Mouse (Mus musculus): Measurements from ENCODE around the gene Ing3. TPM values are rescaled to one million over a fixed set of nuclear protein-coding genes. Genes with fewer than 3 reads are reported as not detected.

Gene Ing3
- polyA plus RNA-seq, 1 experiment from 2014 or later, result 49.3 TPM

DNA sequence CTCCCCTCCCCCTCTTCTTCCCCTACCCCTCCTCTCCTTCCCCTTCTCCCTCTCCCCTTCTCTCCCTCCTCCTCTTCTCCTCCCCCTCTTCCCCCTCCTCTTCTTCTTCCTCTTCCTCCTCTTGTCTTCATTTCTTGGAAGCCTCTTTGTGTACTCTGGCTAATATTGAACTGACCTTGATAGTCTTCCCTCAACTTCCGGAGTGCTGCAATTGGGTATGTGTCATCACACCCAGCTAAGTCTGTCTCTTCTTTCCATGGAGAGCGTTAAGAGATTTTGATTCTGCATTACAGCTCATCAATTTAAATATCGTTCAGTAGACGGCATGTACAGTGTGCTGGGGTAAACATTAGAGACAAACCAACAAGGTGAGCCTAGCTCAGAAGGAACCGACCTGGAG lies 62.7 kb downstream of the Ing3 start:
- Histone ChIP-seq H3K27me3 (no peaks in the 10 kb centered on the region), H3K4me2 (no peak overlapping the region), H3K36me3 (peaks cover 6% of the 10 kb centered on the region; the same call in 1 of the 2 replicates), H3K4me3 (no peak overlapping the region), H3K4me1 (peaks cover 6% of the 10 kb centered on the region; the same call in 1 of the 2 replicates), H3K9me3 (no peaks in the 10 kb centered on the region), H3K27ac (no peak overlapping the region), H3K9ac (no peak overlapping the region)
- 69% methylated on average over 5 of the region's 5 CpGs for WGBS
- ATAC-seq (ENCODE audit: insufficient number of reproducible peaks, low FRiP score, low TSS enrichment, low read depth), result no peak

- Histone ChIP-seq H3K9me3 (no peaks in the 10 kb centered on the region), H3K27ac (no peak overlapping the region), H3K4me3 (no peak overlapping the region), H3K36me3 (peaks cover 6% of the 10 kb centered on the region; the same call in 1 of the 2 replicates), H3K4me1 (peaks cover 6% of the 10 kb centered on the region; the same call in 1 of the 2 replicates), H3K27me3 (no peaks in the 10 kb centered on the region), H3K4me2 (no peak overlapping the region), H3K9ac (no peak overlapping the region)
- 69% methylated on average over 5 of the region's 5 CpGs for WGBS
- ATAC-seq (ENCODE audit: insufficient number of reproducible peaks, low FRiP score, low TSS enrichment, low read depth), result no peak
Measured at GRCm38 (mm10) chr6:22012501-22012900, 63.1 kb downstream of the Ing3 start.

DNA sequence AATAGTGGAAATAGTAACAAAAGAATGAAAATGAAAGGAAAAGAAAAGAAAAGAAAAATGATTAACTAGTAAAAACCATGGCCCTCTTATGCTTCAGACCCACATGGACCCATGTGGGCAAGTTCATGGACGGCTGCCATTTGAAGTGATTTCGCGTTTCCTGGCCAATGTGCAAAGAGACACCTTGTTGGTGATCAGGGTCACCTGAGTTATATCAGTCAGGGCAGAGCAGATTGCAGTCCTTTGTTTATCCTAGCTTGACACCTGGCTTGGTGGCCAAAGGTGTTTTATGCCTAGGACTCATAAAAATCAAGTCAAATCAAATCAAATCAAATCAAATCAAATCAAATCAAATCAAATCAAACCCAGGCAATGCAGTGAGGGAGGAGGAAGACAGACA lies 64.0 kb downstream of the Ing3 start:
- Histone ChIP-seq H3K9ac (no peak overlapping the region), H3K4me1 (peaks cover 2% of the 10 kb centered on the region; the same call in 1 of the 2 replicates), H3K27ac (no peak overlapping the region), H3K4me3 (no peak overlapping the region), H3K9me3 (no peaks in the 10 kb centered on the region), H3K27me3 (no peaks in the 10 kb centered on the region), H3K4me2 (no peak overlapping the region), H3K36me3 (peaks cover 6% of the 10 kb centered on the region; the same call in 1 of the 2 replicates)
- no peak for ATAC-seq (ENCODE audit: insufficient number of reproducible peaks, low FRiP score, low TSS enrichment, low read depth)
- 90% methylated on average over 3 of the region's 3 CpGs for WGBS

DNA sequence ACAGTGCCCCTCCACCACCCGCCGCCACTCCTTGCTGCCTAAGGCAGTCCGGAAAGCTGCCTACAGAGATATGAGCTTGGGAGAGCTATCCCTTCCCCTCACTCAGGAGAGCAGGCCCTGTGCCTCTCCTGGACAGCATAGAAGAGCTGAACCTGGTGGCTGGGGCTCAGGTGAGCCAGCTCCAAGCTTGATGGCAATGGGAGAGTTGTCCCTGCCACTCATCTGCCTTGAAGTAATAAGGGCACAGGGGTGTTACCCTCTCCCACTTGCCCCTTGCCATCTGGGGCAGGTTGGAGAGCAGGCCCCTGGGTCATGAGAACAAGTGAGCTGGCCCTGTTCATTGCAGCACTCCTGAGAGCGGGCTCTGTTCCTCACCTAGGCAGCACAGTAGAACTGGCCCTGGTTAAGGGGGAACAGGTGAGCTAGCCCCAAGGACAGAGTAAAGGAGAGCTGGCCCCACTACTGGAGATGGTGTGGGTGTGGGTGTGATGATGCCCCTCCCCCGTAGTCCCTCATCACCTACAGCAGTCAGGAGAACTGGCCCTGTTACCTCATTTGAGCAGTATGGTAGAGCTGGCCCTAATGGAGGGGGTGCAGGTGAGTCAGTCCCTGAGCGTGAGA lies 65.0 kb downstream of the Ing3 start:
- H3K9me3 ChIP-seq, result no peaks in the 10 kb centered on the region
- 90% methylated on average over 6 of the region's 6 CpGs for WGBS
- no peaks in the 10 kb centered on the region for H3K27me3 ChIP-seq
- 0 out of 2 replicates have a peak, but pooled peaks have one; percentile 35 for ATAC-seq (ENCODE audit: insufficient number of reproducible peaks, low FRiP score, low TSS enrichment, low read depth)
- no peak overlapping the region for H3K4me3 ChIP-seq
- no peak overlapping the region for H3K27ac ChIP-seq
- 0 out of 2 replicates have a peak, but pooled peaks cover 3% of the 10 kb centered on the region for H3K36me3 ChIP-seq
- H3K4me2 ChIP-seq, result no peak overlapping the region
- H3K9ac ChIP-seq, result no peak overlapping the region
- H3K4me1 ChIP-seq, result peaks cover 8% of the 10 kb centered on the region

- ATAC-seq (ENCODE audit: insufficient number of reproducible peaks, low FRiP score, low TSS enrichment, low read depth), result no peak
- H3K27me3 ChIP-seq, result no peaks in the 10 kb centered on the region
- H3K4me2 ChIP-seq, result no peak overlapping the region
- 58% methylated on average over 7 of the region's 7 CpGs for WGBS
- 0 out of 2 replicates have a peak, but pooled peaks cover 3% of the 10 kb centered on the region for H3K36me3 ChIP-seq
- H3K4me3 ChIP-seq, result no peak overlapping the region
- no peak overlapping the region for H3K27ac ChIP-seq
- H3K4me1 ChIP-seq, result peaks cover 13% of the 10 kb centered on the region
- H3K9ac ChIP-seq, result no peak overlapping the region
- H3K9me3 ChIP-seq, result no peaks in the 10 kb centered on the region
Measured at GRCm38 (mm10) chr6:22017631-22018030, 68.3 kb downstream of the Ing3 start.

GRCm38 (mm10) chr6:22018768-22019445 lies 69.5 kb downstream of the Ing3 start:
- no peak for ATAC-seq (ENCODE audit: insufficient number of reproducible peaks, low FRiP score, low TSS enrichment, low read depth)

DNA sequence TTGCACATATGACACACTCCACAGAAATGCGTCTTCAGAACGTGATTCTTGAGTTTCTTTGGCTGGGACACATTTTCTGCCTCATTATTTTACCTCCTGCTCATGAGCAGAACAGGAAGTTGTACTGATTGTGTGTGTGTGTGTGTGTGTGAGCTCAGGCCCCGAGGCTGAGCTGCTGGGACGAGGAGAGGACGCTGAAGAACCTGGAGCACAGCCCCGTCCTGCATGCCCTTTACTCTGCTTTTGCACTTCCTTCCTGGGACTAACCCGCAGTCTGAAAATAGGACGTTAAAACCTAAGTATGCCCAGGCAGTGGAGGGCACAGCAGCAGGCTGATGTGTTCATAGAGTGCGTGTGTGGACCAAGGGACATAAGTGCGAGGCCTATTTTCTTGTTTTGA lies 70.3 kb downstream of the Ing3 start:
- ATAC-seq (ENCODE audit: insufficient number of reproducible peaks, low FRiP score, low TSS enrichment, low read depth), result no peak
- Histone ChIP-seq H3K4me3 (no peak overlapping the region), H3K4me2 (no peak overlapping the region), H3K9ac (no peak overlapping the region), H3K36me3 (no peaks in the 10 kb centered on the region), H3K27ac (peak overlapping the region; percentile 66), H3K9me3 (no peaks in the 10 kb centered on the region), H3K27me3 (no peaks in the 10 kb centered on the region), H3K4me1 (peaks cover 13% of the 10 kb centered on the region)
- WGBS, result 32% methylated on average over 10 of the region's 10 CpGs

More at GRCm38 (mm10) chr6:22018768-22019445, 69.5 kb downstream of the Ing3 start:
- H3K36me3 ChIP-seq, result 0 out of 2 replicates have a peak, but pooled peaks cover 3% of the 10 kb centered on the region
- no peaks in the 10 kb centered on the region for H3K27me3 ChIP-seq
- peaks cover 13% of the 10 kb centered on the region for H3K4me1 ChIP-seq
- WGBS, result 50% methylated on average over 8 of the region's 8 CpGs
- peak overlapping the region; percentile 59 for H3K27ac ChIP-seq
- no peaks in the 10 kb centered on the region for H3K9me3 ChIP-seq
- no peak overlapping the region for H3K9ac ChIP-seq
- no peak overlapping the region for H3K4me2 ChIP-seq
- H3K4me3 ChIP-seq, result no peak overlapping the region

DNA sequence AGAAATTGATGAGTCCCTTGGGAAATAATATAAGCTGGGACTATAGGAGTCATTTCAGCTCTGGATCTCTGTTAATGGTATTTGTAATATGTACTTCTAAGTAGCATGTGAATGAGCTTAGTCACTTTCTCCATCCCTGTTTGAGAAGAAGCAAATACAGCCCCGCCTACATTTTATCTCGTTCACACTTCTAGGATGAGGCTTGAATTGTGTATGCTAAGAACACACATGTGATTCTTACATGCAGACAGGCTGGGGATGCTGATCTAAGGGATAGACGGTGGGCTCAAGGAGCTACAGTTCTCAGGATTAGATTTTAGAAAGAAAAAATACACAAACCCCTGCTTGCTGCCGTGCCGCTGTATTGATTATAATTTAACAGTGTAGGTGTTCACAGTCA lies 71.3 kb downstream of the Ing3 start:
- H3K27ac ChIP-seq, result peak overlapping the region; percentile 34; the same call in 1 of the 2 replicates
- H3K27me3 ChIP-seq, result no peaks in the 10 kb centered on the region
- WGBS, result 52% methylated on average over 5 of the region's 5 CpGs
- H3K9me3 ChIP-seq, result no peaks in the 10 kb centered on the region
- H3K4me3 ChIP-seq, result no peak overlapping the region
- H3K4me2 ChIP-seq, result no peak overlapping the region
- no peak for ATAC-seq (ENCODE audit: insufficient number of reproducible peaks, low FRiP score, low TSS enrichment, low read depth)
- H3K4me1 ChIP-seq, result peaks cover 16% of the 10 kb centered on the region
- no peaks in the 10 kb centered on the region for H3K36me3 ChIP-seq
- H3K9ac ChIP-seq, result no peak overlapping the region

GRCm38 (mm10) chr6:22021315-22021714 lies 71.9 kb downstream of the Ing3 start:
- H3K36me3 ChIP-seq, result no peaks in the 10 kb centered on the region
- no peaks in the 10 kb centered on the region for H3K27me3 ChIP-seq
- H3K9ac ChIP-seq, result no peak overlapping the region
- peak overlapping the region; percentile 57; the same call in 1 of the 2 replicates for H3K27ac ChIP-seq
- H3K4me2 ChIP-seq, result no peak overlapping the region
- no peak overlapping the region for H3K4me3 ChIP-seq
- peaks cover 18% of the 10 kb centered on the region for H3K4me1 ChIP-seq
- 40% methylated on average over 3 of the region's 3 CpGs for WGBS
- 0 out of 2 replicates have a peak, but pooled peaks have one; percentile 64 for ATAC-seq (ENCODE audit: insufficient number of reproducible peaks, low FRiP score, low TSS enrichment, low read depth)
- no peaks in the 10 kb centered on the region for H3K9me3 ChIP-seq

DNA sequence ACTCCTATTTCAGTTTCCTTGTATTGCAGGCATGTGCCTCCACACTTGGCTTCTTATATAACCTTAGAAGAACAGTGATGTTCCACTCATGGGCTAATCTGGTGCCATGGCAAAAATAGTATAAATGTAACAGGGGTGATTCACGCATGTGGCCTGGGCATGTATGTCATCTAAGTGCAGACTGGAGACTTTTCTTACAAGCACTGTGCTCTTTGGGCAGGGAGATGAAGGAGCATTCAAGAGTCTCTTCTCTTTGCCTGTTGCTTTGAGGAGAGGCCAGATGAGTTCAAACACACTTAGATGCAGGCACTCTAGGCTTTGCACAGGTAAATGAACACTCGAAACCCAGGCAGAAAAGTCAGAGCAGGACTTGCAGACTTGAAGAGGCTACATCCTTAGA lies 74.8 kb downstream of the Ing3 start:
- ATAC-seq (ENCODE audit: insufficient number of reproducible peaks, low FRiP score, low TSS enrichment, low read depth), result no peak
- Histone ChIP-seq H3K4me3 (no peak overlapping the region), H3K27ac (no peak overlapping the region), H3K27me3 (no peaks in the 10 kb centered on the region), H3K4me2 (no peak overlapping the region), H3K9ac (no peak overlapping the region), H3K36me3 (no peaks in the 10 kb centered on the region), H3K9me3 (no peaks in the 10 kb centered on the region), H3K4me1 (peaks cover 15% of the 10 kb centered on the region)
- 78% methylated on average over 2 of the region's 2 CpGs for WGBS
